Mouse (Mus musculus): ENCODE measurements around the gene Anxa6.

The Anxa6 gene

GRCm38 (mm10) chr11:54989920-54990319 is 43.3 kb downstream of the Anxa6 start:
- DNase-seq: no peak

GRCm38 (mm10) chr11:54988754-54989349 is 44.4 kb downstream of the Anxa6 start:
- DNase-seq: no peak

GRCm38 (mm10) chr11:54987974-54988373 is 45.3 kb downstream of the Anxa6 start:
- peak; percentile 72 to 73 for DNase-seq

- no peak for DNase-seq
Observed at GRCm38 (mm10) chr11:54985086-54985485, 48.2 kb downstream of the Anxa6 start.

- DNase-seq: no peak
Observed at GRCm38 (mm10) chr11:54984581-54984980, 48.7 kb downstream of the Anxa6 start.

DNA sequence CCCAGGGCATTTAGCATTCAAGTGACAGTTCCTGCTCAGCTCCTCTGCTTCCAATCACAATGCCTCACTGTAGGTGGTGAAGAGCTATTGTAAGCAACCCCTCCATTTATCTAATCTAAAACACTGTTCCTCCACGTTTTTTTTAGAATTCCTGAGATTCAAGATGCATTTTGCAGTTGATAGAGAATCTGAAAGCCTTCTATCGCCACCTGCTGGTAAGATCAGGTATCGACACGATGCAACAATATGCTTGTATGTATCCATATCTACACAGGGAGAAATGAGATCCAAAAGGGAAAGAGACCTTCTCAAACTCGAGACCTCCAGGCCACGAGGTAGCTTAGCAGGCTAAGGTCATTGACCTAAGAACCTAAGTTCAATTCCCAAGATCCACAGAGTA is 49.2 kb downstream of the Anxa6 start:
- peak; percentile 89 to 91 for DNase-seq

GRCm38 (mm10) chr11:54982520-54982919 is 50.7 kb downstream of the Anxa6 start:
- DNase-seq: no peak

GRCm38 (mm10) chr11:54981630-54982029 is 51.6 kb downstream of the Anxa6 start:
- DNase-seq: no peak

DNA sequence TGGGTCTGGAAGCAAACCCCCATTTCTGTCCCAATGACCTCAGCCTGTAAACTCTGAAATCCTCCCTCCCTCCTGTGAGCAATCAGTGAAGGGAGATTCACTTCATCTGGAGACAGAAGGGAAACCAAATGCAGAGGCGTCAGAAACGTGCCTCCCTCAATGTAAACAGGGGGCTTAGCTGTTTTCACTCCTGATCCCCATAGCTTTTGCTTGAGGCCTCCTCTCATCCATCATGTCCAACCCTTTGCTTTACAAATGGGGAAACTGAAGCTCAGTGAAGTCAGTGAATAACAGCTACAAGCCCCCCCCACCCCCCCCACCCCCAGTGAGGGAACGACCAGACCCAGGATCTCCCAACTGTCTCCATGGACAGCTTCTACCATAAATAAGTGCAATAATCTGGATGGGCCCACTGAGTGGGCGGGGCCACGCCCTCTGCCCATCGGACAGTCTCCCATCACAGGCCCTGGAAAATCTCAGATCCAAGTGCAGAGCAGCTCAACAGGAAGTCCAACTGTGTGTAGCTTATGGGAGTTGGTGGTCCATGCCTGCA is 55.8 kb downstream of the Anxa6 start:
- no peak for DNase-seq

DNA sequence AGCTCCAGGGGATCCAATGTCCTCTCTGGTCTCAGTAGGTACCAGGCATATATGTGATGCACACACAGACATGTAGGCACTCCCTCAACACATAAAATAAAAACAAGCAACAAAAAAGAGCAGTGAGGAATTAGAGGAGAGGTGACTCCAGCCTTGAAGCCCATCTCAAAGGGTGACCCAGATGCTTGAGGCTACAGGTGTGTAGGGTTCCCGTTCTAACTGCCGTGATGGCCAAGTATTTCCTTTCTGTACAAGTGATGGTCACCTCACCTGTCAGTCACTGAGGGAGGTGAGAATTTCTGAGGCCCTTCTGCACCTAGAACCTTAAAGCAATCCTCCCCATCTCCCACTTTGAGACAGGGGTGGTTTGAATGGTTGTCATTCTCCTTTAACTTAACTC is 56.9 kb downstream of the Anxa6 start:
- no peak for DNase-seq

GRCm38 (mm10) chr11:54975756-54976155 is 57.5 kb downstream of the Anxa6 start:
- no peak for DNase-seq

- no peak for DNase-seq
Observed at GRCm38 (mm10) chr11:54975340-54975739, 57.9 kb downstream of the Anxa6 start.

- no peak for DNase-seq
Observed at GRCm38 (mm10) chr11:54974639-54975038, 58.6 kb downstream of the Anxa6 start.

DNA sequence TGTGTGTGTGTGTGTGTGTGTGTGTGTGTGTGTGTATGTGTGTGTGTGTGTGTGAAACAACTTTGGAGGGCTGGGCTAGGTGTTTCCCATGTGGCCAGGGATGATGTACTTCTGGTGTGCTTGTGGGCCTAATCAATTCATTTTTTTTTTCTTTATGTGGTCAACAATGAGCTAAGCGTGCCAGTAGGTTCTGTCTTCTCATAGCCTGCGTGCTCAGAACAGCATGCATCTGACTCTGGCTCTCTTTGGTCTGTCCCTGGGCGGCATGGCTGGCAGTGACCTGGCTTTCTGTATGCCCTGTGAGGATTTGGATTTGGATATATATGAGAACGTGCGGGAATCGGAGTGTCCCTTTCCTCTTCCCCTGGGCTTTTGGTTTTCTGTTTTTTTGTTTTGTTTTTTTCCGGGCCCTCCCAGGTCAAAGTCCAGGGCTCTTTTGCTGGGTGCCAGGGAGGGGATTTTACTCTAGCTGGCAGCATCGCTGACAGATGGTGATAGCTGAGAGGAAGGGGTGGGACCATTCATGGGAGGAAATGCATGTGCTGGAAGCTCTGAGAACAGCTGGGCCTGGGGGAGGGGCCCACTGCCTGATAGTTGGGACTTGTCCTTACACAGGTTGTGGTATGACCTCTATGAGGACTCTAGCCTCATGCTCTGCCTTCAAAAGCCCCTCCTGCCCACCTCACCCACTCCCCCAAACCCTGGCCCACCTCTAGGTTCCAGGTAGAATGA is 59.6 kb downstream of the Anxa6 start:
- peak; percentile 75 to 86 for DNase-seq

- no peak for DNase-seq
Observed at GRCm38 (mm10) chr11:54972789-54973188, 60.5 kb downstream of the Anxa6 start.

- no peak for DNase-seq
Observed at GRCm38 (mm10) chr11:54972049-54972723, 61.1 kb downstream of the Anxa6 start.

DNA sequence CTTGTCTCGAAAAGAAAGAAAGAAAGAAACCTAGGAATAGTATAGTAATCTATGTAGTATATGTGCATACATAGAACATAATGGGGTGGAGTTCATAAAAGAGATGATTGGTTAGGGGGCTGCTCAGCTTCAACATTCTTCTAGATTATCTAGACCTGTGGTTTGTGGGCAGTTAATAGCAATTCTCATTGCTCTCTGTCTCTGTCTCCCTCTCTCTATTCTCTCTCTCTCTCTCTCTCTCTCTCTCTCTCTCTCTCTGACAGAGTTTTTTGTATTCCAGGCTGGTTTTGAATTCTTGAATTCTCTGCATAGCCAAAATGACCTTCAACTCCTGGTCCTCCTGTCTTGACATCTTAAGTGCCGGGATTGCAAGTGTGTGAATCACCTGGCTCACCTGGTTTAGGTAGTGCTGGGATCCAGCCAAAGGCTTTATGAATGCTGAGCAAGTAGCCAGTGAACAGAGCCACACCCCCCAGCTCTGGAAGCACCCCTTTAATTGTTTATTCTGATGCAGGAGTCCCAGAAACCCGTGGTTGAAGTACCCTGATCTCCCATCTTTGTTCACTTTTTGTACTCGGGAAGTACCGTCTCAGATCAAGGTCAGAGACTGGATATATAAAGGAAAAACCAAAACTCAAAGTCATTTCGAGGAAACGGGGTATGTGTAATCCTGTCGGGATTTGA is 61.7 kb downstream of the Anxa6 start:
- no peak for DNase-seq

DNA sequence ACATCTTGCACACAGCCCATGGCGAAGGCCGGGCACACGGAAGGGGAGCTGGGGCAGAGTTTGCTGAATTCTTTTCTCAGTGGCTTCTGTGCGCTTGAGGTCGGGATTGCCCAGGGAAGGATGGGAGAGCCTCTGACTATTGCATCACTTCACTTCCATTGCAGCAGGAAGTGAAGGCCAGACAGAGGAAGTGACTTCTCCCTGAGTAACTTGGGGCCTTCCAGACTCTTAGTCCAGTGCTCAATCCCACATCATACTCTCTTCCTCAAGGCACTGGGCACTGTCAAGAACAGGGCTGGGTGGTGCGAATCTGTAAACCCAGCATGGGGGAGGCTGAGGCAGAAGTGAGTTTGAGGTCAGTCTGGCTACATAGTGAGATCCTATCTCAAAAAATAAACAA is 68.0 kb downstream of the Anxa6 start:
- no peak for DNase-seq

DNA sequence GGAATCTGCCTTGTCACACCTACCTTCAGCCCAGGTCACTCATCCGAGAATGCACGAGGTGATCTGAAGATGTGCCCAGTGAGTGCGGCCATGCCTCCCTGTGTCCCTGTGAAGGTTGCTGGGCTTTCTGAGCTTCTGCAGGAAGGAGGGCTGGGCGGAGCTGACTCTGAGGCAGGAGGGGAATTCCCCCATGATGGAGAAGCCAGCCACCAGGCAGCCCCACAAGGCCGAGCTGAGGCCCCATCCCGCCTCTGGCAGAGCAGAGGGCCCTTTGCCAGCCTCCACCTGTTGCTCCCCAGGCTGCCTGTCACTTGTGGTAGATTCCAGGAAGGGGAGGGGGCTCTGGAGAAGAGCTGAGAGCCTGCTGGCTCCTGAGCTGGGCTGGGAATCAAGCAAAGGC is 70.4 kb downstream of the Anxa6 start, which contains the start of gene Tnip1:
TSS of gene Tnip1 (minus strand) at position 108 of the 400 bp plus-strand sequence.
- peak; percentile 31 to 49 for DNase-seq

DNA sequence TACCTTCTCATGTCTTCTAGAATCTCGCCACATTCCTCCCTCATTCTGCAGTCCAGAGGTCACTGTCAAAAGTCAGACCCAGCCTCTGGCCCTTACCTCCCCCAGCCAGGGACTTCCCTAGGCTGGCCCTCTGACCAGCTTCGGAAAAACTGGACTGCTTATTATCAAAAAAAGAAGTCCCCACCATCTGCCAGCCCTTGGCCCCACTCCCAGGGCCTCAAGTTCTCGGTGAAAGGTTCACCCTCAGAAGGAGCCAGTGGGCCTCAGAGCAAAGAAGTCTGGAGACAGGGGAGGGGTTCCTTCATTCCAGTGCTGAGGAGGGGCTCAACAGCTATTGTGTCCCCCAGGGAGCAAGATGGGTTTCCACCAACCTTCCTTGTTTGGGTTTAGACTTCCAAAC is 71.3 kb downstream of the Anxa6 start:
- DNase-seq: no peak

DNA sequence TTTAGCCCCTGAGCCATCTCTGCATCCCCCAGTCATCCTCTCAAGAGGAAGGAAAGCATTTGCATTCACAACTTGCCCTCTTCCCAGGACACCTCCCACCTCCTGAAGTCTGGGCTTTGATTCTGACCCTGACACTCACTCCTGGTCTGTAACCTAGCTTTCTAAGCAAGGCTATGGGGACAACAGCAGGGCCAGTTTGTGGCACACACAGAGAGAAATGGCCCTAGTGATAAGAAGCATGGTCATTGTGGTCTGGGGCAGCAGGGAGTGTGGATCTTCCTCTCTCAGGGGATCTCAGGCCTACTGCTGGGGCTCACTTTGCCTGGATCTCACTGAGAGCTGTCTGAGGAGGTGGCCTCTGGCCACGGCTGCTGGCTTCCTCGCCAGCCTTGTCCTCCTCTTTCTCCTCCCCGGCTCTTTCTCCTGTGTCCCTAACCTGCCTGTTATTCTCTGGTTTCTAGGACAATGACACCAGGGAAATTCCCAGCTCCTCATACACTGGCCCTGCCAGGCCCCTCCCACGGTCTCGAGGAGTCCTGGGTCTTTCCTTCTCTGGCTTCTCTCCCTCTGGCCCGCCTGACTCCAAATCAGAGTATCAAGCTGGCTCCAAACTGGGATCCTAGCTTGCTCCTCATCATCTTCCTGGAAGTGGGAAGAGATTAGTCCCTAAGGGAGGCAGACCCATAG is 71.9 kb downstream of the Anxa6 start:
- DNase-seq: no peak

GRCm38 (mm10) chr11:54960251-54960650 is 73.0 kb downstream of the Anxa6 start:
- no peak for DNase-seq
